Comparison of ENCODE assay signal across 28 mouse cellular contexts in genomic region chr3:144708612-144709011, GRCm38 (mm10). TPM values are rescaled to one million over a fixed set of nuclear protein-coding genes. Genes with fewer than 3 reads are reported as not detected.
"Had no signal": no experiment of that assay in that cellular context is flagged by ENCODE, and none has a peak within 500 bp of the region (broad histone marks: within the 10 kb centered on the region; RNA-seq: fewer than 3 reads in every experiment).

No protein-coding gene starts in this region.

- H3K4me2 ChIP-seq: embryonic facial prominence, embryonic 12.5 days; embryonic facial prominence, embryonic 13.5 days; embryonic facial prominence, embryonic 15.5 days; forebrain, embryonic 12.5 days; forebrain, embryonic 13.5 days; forebrain, embryonic 15.5 days had no signal

- H3K9ac ChIP-seq: embryonic facial prominence, embryonic 12.5 days; embryonic facial prominence, embryonic 13.5 days; embryonic facial prominence, embryonic 15.5 days; forebrain, embryonic 12.5 days; forebrain, embryonic 13.5 days; forebrain, embryonic 15.5 days; forebrain, postnatal 0 days had no signal

- DNase-seq: cerebellum, adult 2 months; cerebellum, adult 8-10 months; cerebellum, adult 9-10 months; cerebellum, adult 9-11 months; cerebellum, postnatal 10 days; cerebellum, postnatal 14 days; cerebellum, postnatal 25 days; cerebellum, postnatal 36 days; embryo, embryonic 11 days; forebrain, postnatal 0 days; gastrocnemius, adult 2 months; gastrocnemius, postnatal 10 days; gastrocnemius, postnatal 14 days; gastrocnemius, postnatal 25 days; gastrocnemius, postnatal 36 days; heart, adult 2 months had no signal

- H3K4me3 ChIP-seq: embryonic facial prominence, embryonic 10.5 days; embryonic facial prominence, embryonic 12.5 days; embryonic facial prominence, embryonic 13.5 days; embryonic facial prominence, embryonic 15.5 days; erythroblast, embryonic 14.5 days; forebrain, embryonic 10.5 days; forebrain, embryonic 12.5 days; forebrain, embryonic 13.5 days; forebrain, embryonic 15.5 days; gastrocnemius, adult 2 months; heart, adult 2 months had no signal

- H3K9me3 ChIP-seq: embryonic facial prominence, embryonic 10.5 days; embryonic facial prominence, embryonic 12.5 days; embryonic facial prominence, embryonic 13.5 days; embryonic facial prominence, embryonic 15.5 days; forebrain, embryonic 10.5 days; forebrain, embryonic 12.5 days; forebrain, embryonic 13.5 days; forebrain, embryonic 15.5 days had no signal

- ATAC-seq: forebrain, embryonic 13.5 days; forebrain, embryonic 14.5 days; forebrain, embryonic 15.5 days; forebrain, embryonic 16.5 days; forebrain, postnatal 0 days had no signal

- H3K27me3 ChIP-seq: embryonic facial prominence, embryonic 12.5 days; embryonic facial prominence, embryonic 13.5 days; embryonic facial prominence, embryonic 15.5 days; forebrain, embryonic 12.5 days; forebrain, embryonic 13.5 days; forebrain, embryonic 15.5 days had no signal

- H3K27ac ChIP-seq: embryonic facial prominence, embryonic 10.5 days; embryonic facial prominence, embryonic 12.5 days; embryonic facial prominence, embryonic 13.5 days; embryonic facial prominence, embryonic 15.5 days; forebrain, embryonic 10.5 days; forebrain, embryonic 12.5 days; forebrain, embryonic 13.5 days; forebrain, embryonic 15.5 days; gastrocnemius, adult 2 months; heart, adult 2 months had no signal

- H3K4me1 ChIP-seq: embryonic facial prominence, embryonic 10.5 days; embryonic facial prominence, embryonic 12.5 days; embryonic facial prominence, embryonic 13.5 days; embryonic facial prominence, embryonic 15.5 days; forebrain, embryonic 15.5 days had no signal

RNA-seq across cellular contexts. Expression of gene Clca3a1, which starts 52.2 kb away (rescaled TPM):
- total RNA-seq: granulocyte monocyte progenitor cell, adult 5-6 weeks had no signal
- polyA plus RNA-seq: embryonic facial prominence, embryonic 10.5 days; erythroblast, embryonic 14.5 days; forebrain, embryonic 10.5 days had no signal
